Mouse (Mus musculus) urinary bladder, postnatal 4 days (tissue): Measurements from ENCODE around the gene Tex19.2.

ENCODE experiments used
- DNase-seq, 2 experiments: peaks; one replicate each; pipeline ENCODE4 v3.0.0; 2021 to 2022; ENCODE audit warnings: low spot score in 2 of 2

The Tex19.2 gene

DNA sequence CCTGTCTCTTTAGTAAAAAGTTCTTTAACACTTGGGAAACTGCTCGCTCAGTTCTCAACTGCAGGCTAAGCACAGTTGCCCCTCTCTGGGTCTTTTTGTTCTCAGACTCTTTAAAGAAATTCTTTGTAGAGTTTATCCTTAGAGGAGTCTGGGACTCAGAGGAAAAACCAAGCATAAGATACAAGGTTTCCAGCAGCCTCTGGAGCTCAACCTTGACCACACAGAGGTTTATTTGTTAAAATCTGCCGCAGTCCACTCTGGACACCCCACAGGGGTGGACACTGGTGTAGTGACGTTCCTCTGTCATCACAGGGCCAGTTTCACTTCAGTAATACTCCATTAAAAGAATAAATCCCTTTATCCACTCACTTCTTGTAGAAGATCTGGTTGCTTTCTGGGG is at the start of gene Tex19.2:
Gene Tex19.2, minus strand, starts transcription at position 101 of the 400 bp plus-strand sequence.
- DNase-seq = no peak

DNA sequence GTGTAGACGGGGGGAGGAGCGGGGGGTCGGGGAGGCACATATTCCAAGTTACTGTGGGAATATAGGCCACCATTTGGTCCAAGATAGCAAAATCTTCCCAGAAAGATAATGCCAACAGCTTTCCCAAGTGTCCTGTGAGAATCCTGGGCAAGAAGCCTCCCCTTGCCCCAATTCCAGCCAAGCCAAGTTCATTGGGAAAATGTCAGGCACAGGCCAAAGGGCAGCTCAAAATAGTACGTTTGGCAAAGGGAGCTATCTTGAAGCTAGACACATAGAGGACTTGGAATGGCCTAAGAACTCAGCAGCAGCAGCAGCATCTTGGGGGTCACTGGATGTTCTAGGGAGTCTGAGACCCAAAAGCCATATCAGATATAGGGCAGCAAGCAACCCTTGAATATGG is 45.3 kb upstream of the Tex19.2 start:
- DNase-seq = no peak

GRCm38 (mm10) chr11:121160636-121161346 is 42.3 kb upstream of the Tex19.2 start:
- no peak for DNase-seq

DNA sequence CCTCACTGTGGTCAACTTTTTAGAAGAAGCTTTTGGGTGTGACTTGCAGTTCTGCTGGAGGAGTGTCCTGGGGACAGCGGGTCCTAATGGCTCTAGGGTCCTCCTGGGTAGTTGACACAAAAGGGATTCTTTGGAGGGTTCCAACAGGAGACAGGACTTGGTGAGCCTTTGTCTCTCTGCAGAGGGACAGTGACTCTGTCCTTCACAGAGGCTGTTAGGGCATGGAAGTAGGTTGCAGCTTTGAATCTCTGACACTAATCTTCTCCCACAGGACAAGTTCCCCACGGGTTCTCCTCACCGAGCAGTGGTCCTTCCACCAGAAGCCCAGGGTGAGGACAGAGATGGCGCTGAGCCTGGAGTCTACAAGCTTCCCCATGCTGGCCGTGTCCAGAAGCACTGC is 41.5 kb upstream of the Tex19.2 start, which contains the start of gene Uts2r:
Gene Uts2r, plus strand, starts transcription at position 301 of the 400 bp plus-strand sequence.
- no peak for DNase-seq

DNA sequence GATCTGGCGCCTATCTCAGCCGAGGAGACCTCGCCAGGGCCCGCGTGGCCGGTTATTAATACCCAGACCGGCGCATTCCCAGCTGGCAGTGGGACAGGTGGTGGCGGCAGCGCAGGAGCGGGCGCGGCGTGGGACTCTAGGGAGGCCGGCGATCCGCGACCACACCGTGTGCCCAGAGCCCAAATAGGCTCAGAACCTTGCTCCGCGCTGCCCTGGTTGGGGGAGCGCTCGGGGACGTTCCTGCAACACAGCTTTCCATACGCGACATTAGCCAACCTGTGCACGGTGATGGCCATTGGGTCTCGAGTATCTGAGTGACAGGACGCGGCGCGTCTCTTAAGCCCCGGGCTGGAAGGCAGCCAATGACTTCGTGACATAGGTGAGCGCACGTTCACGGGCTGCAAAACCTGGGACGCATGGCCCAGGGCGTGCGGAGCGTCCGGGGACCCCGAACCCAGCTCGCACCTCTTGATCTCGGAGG is 38.0 kb upstream of the Tex19.2 start:
- DNase-seq = no peak

- DNase-seq = no peak
These were observed 35.7 kb upstream of the Tex19.2 start for GRCm38 (mm10) chr11:121154203-121154602.

DNA sequence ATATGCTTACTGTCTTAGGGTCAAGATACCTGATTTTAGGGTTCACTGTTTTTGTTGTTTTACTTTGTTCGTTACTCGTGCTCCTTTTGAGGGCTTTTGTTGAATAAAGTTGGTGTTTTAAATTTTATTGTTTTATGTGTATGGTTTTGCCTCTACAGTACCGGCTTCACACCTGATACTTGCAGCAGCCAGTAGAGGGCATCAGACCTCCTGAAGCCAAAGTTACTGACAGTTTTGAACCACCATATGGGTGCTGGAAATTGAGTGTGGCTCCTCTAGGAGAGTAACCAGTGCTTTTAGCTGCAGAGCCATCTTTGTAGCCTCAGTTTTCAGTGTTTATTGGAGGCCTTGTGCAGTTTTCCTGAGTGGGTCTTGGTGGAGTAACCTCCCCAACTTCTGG is 29.7 kb upstream of the Tex19.2 start:
- DNase-seq = no peak

DNA sequence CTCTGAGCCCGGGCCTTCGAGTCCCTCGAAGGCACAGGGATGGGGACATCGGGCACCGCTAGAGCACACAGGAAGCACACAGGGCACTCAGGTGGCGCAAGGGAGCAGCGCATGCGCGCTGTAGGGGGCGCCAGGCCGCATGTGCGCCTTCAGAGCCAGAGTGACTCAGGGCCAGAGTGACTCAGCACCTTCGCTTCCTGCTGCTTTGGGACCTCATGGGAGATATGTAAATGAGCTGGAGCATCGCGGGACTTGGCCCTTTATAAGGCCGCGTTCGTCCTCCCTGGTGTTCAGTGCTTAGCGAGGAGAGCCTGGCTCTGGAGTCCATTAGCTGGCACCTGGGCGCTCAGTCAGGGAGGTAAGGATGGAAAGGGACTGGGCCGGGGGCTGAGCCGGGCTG is 27.4 kb upstream of the Tex19.2 start, which contains the start of gene Tex19.1:
Gene Tex19.1, plus strand, starts transcription at position 279 of the 400 bp plus-strand sequence.
- DNase-seq = no peak

DNA sequence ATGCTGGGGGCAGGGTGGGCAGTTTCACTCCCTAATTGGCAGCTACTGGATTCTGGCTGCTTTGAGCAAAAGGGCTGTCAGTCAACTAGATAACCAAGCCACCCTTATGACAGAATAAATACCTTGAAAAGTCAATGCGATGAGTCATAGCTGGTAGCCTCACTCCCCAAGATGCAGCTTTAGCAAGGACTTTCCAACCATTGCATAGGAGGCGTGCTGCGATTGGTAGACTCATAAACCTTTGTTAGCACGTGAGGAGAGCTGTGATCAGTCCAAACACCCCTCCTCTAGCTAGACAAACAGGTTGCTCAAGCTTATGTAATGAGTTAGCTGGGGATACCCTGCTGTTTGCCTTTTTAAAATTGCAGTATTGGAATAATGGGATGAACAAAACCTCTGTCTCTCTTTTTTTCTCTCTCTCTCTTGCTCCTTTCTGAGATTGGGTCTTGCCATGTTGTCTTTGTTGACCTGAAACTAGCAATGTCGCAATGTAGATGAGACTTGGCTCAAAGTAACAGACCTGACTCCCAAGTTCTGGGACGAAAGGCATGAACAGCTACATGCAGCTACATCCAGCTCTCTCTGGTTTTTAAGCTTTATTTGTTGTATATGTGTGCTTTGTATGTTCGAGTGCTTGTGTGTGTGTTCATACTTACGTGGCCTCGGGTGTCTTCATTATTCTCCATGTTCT is 25.0 kb upstream of the Tex19.2 start:
- DNase-seq = no peak

GRCm38 (mm10) chr11:121138732-121139131 is 20.3 kb upstream of the Tex19.2 start:
- no peak for DNase-seq

GRCm38 (mm10) chr11:121137682-121138081 is 19.2 kb upstream of the Tex19.2 start:
- DNase-seq = no peak

- DNase-seq = no peak
These were observed 16.1 kb upstream of the Tex19.2 start for GRCm38 (mm10) chr11:121134600-121134999.

DNA sequence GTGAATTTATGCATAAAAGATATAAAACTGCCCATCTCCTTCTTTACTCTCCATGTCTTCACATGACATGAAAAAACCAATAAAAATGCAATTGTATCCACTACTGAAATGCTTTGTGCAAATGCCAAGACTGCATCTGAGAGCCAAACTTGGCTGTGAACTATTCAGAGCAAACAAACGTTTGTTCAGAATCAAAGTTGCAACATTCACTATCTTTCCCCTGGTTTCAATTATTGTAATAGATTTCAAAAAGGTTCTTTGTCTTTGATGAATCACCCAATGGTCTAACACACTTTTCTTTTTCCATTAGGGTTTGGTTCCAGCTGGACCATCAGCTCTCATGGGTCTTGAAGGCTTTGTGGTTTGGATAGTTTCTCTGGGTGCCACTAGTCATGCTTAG is 11.1 kb upstream of the Tex19.2 start:
- no peak for DNase-seq

GRCm38 (mm10) chr11:121127441-121127840 is 9.0 kb upstream of the Tex19.2 start:
- DNase-seq = no peak

DNA sequence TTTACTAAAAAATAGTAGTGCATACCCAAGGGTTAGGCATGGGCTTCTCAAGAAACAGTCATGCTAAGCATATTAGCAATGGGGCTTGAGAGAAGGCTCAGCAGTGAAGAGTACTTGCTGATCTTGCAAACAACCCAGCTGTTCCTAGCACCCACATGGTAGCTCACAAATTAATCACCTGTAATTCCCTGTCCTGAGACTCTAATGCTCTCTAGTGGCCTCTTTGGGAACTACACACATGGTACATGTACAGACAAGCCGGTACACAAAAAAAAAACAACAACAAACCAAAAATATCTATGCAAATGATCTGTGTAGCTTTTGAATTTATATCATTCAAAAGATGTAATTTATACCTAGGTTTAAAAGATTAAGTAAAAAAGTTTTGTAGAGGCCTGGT is 7.9 kb upstream of the Tex19.2 start:
- DNase-seq = no peak

GRCm38 (mm10) chr11:121125522-121126172 is 7.2 kb upstream of the Tex19.2 start:
- DNase-seq = no peak

DNA sequence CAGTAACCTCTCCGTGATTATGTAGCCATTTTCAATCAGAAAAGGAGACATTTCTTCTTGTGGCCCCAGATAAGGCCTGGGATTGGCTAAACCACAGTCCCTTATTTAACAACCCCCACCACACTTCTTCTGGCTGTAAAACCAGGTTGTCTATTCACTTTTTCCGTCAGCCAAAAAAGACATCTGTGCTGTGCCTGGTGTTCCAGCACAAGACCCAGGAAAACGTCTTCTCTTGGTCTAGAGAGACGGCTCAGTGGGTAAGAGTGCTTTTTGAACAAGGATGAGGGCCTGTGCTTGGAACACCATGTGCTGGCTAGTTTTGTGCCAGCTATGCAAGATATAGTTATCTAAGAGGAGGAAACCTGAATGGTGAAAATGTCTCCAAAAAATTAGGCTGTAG is 5.0 kb upstream of the Tex19.2 start:
- DNase-seq = no peak

DNA sequence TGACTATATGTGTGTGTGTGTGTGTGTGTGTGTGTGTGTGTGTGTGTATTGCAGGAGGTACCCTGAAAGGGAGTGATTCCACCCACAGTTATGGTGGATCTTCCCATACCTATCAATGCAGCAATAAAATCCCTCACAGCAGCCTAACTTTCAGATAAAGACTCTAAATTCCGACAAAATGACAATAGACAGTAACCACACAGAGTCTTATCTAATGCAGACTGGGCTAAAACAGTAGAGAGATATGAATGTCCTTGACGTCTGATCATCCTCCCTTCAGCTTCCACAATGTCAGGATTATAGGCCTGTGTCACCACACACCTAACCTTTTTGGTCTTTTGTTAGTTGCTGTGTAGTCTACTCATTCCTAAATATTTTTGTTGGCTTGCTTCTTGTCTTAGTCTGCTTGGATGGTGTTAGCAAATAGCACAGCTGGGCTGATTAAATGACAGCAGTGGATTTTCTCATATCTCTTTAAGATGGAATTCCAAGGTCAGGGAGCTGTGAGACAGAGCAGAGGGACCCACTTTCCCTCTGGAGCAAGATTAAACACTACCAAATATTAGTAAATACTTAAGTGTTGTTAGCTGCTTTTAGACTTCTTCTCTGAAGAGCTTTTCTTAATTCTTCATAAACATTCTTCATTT is 3.7 kb upstream of the Tex19.2 start:
- DNase-seq = no peak

GRCm38 (mm10) chr11:121121151-121121550 is 2.7 kb upstream of the Tex19.2 start:
- DNase-seq = no peak

- no peak for DNase-seq
These were observed 371 bp downstream of the Tex19.2 start for GRCm38 (mm10) chr11:121118106-121118505.

DNA sequence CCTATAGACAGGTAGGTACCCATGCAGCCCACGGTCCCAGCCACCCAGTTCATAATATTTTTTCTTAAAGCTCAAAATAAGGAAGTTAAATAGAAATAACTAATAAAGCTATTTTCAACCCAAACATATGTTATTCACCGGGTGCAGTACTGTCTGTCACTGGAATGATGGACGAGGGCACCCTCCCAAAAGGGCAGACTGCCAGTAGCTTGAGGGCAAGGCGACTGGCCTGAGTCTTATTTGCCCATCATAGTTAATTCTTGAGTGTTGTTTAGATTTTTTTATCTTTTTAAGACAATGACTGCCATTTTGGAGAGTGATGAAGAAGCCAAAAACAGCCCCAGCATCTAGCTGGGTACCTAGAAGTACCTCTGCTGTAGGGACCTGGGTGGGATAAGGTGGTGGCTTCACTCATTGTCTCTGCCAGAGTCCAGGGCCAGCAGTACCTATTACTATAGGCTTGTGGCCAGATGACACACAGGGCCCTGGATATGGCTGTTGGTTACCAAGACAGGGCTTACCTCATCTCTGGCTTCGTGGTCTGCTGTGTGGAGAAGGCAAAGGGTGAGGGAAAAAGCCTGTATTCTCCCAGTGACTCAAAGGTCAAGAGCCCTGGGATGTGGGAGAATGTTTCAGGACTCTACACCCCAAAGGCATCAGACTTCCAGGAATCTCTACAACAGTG is 6.2 kb downstream of the Tex19.2 start:
- DNase-seq = no peak
